Mouse (Mus musculus) C2C12 (cell line): ENCODE results near the gene Mtg2. TPM values are rescaled to one million over a fixed set of nuclear protein-coding genes. Genes with fewer than 3 reads are reported as not detected.

Experiments used
- H3K27me3 ChIP-seq: one replicate; pipeline ENCODE4 v1.6.1; 2011; ENCODE audit not compliant: control insufficient read depth, insufficient read depth, insufficient read length
- H3K36me3 ChIP-seq: one replicate; pipeline ENCODE4 v1.6.1; 2011; ENCODE audit not compliant: control insufficient read depth, insufficient read depth
- H3K4me3 ChIP-seq: one replicate; pipeline ENCODE4 v1.5.1; 2011; ENCODE audit warnings: mild to moderate bottlenecking, control low read depth; ENCODE audit not compliant: poor library complexity, insufficient read depth, severe bottlenecking
- H3K79me2 ChIP-seq: one replicate; pipeline ENCODE4 v1.6.1; 2011; ENCODE audit not compliant: control insufficient read depth, insufficient read depth
- H3K79me3 ChIP-seq: one replicate; pipeline ENCODE4 v1.6.1; 2011; ENCODE audit warnings: low read depth, control low read depth
- H3ac ChIP-seq: one replicate; pipeline ENCODE3; 2011; ENCODE audit warnings: low read depth; ENCODE audit not compliant: control insufficient read depth, insufficient read length
- CEBPB ChIP-seq: IDR thresholded peaks from one replicate; pipeline ENCODE4 v1.6.1; 2011; ENCODE audit warnings: low read depth, mild to moderate bottlenecking, control low read depth, moderate library complexity
- CTCF ChIP-seq: IDR thresholded peaks from one replicate; pipeline ENCODE4 v1.5.1; 2011; ENCODE audit not compliant: control insufficient read depth, insufficient read depth, insufficient read length
- FOSL1 ChIP-seq: IDR thresholded peaks from one replicate; pipeline ENCODE4 v1.8.0; 2011; ENCODE audit warnings: mild to moderate bottlenecking, low read length; ENCODE audit not compliant: poor library complexity, insufficient read depth, severe bottlenecking
- MAX ChIP-seq: IDR thresholded peaks from one replicate; pipeline ENCODE4 v1.6.1; 2011; ENCODE audit warnings: mild to moderate bottlenecking, control low read depth
- MYOD1 ChIP-seq: IDR thresholded peaks from one replicate; pipeline ENCODE4 v1.6.1; 2011; ENCODE audit warnings: low read depth; ENCODE audit not compliant: control insufficient read depth, insufficient read length
- MYOG ChIP-seq: IDR thresholded peaks from one replicate; pipeline ENCODE4 v1.6.1; 2011; ENCODE audit not compliant: control insufficient read depth, insufficient read length; ENCODE audit errors: extremely low read depth
- USF1 ChIP-seq: IDR thresholded peaks from one replicate; pipeline ENCODE4 v1.6.1; 2011; ENCODE audit warnings: low read depth, mild to moderate bottlenecking, control low read depth, moderate library complexity
- polyA plus RNA-seq: library from polyadenylated mRNA; unstranded; fragments of >200 nt; fragmentation: generic; extraction: Trizol; gene quantifications from one replicate; pipeline ENCODE4 v1.2.1, GENCODE M21; 2012; ENCODE audit warnings: missing spikeins

Mtg2 gene
- polyA plus RNA-seq, 1 experiment, result 18.0 TPM

GRCm38 (mm10) chr2:180105441-180106190, 35.2 kb downstream of the Mtg2 start:
- Histone ChIP-seq H3K27me3 (peaks cover 60% of the 10 kb centered on the region), H3K36me3 (no peaks in the 10 kb centered on the region), H3ac (no peak overlapping the region), H3K79me3 (no peaks in the 10 kb centered on the region), H3K79me2 (no peaks in the 10 kb centered on the region), H3K4me3 (no peak overlapping the region)
- TF ChIP-seq MAX, result no peak
- TF ChIP-seq CEBPB, result no peak
- no peak for TF ChIP-seq CTCF

DNA sequence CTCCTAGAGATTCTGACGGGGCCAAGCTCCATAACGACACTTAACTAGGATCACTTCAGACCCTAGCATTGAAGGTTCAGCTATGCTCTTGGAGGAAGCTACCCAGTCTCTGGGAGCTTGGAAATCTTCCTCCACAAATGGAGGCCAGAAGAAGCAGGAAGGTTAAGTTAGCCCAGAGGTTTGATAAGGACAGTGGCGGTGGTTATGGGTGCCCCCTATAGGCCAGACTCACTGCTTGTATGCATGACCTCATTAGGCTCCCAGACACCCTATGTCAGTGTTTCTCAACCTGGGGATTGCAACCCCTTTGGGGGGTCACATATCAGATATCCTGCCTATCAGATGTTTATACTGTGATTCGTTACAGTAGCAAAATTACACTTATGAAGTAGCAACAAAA, 36.7 kb downstream of the Mtg2 start:
- Histone ChIP-seq H3K79me2 (no peaks in the 10 kb centered on the region), H3K27me3 (peaks cover 50% of the 10 kb centered on the region), H3ac (no peak overlapping the region), H3K4me3 (no peak overlapping the region), H3K36me3 (no peaks in the 10 kb centered on the region), H3K79me3 (no peaks in the 10 kb centered on the region)
- no peak for TF ChIP-seq FOSL1
- no peak for TF ChIP-seq MYOG
- no peak for TF ChIP-seq USF1
- no peak for TF ChIP-seq MYOD1
- no peak for TF ChIP-seq CTCF
- TF ChIP-seq MAX, result no peak
- TF ChIP-seq CEBPB, result no peak

DNA sequence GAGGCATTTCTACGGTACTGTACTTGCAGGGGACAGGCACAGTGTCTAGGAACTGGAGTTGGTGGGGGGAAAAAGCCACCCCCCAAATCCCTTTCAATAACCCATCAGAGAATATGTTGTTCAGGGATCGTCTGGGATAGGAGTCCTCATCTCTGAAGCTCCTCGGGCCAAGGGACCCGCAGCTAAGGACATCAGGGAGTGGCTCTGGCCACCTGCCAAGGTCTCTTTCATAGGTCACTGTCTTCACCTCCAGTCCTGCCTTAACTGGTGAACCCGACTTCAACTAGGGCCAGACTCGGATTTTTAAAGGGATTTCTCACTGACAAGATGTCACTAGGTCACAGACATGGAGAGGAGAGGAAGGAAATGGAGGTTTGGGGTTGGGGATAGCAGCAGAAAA, 37.9 kb downstream of the Mtg2 start:
- H3K79me3 ChIP-seq, result no peaks in the 10 kb centered on the region
- H3K36me3 ChIP-seq, result no peaks in the 10 kb centered on the region
- no peak overlapping the region for H3ac ChIP-seq
- H3K79me2 ChIP-seq, result no peaks in the 10 kb centered on the region
- TF ChIP-seq CEBPB, result no peak
- no peak for TF ChIP-seq MYOG
- no peak for TF ChIP-seq MAX
- no peak for TF ChIP-seq USF1
- no peak for TF ChIP-seq FOSL1
- TF ChIP-seq CTCF, result no peak
- no peak for TF ChIP-seq MYOD1
- H3K4me3 ChIP-seq, result no peak overlapping the region
- peaks cover 38% of the 10 kb centered on the region for H3K27me3 ChIP-seq

- H3K4me3 ChIP-seq, result no peak overlapping the region
- H3K36me3 ChIP-seq, result no peaks in the 10 kb centered on the region
- no peaks in the 10 kb centered on the region for H3K79me3 ChIP-seq
- peaks cover 9% of the 10 kb centered on the region for H3K27me3 ChIP-seq
- TF ChIP-seq USF1 (no peak), MAX (no peak), CTCF (no peak), MYOD1 (no peak), FOSL1 (no peak), MYOG (no peak), CEBPB (no peak)
- H3K79me2 ChIP-seq, result no peaks in the 10 kb centered on the region
- peak overlapping the region; percentile 5 for H3ac ChIP-seq
These were observed 43.8 kb downstream of the Mtg2 start for GRCm38 (mm10) chr2:180113909-180114890.

GRCm38 (mm10) chr2:180115279-180115678, 44.9 kb downstream of the Mtg2 start:
- no peak overlapping the region for H3ac ChIP-seq
- no peaks in the 10 kb centered on the region for H3K79me3 ChIP-seq
- no peak overlapping the region for H3K4me3 ChIP-seq
- H3K36me3 ChIP-seq, result no peaks in the 10 kb centered on the region
- TF ChIP-seq MAX, result peak; percentile 36
- no peak for TF ChIP-seq MYOG
- H3K79me2 ChIP-seq, result no peaks in the 10 kb centered on the region
- H3K27me3 ChIP-seq, result peaks cover 5% of the 10 kb centered on the region

DNA sequence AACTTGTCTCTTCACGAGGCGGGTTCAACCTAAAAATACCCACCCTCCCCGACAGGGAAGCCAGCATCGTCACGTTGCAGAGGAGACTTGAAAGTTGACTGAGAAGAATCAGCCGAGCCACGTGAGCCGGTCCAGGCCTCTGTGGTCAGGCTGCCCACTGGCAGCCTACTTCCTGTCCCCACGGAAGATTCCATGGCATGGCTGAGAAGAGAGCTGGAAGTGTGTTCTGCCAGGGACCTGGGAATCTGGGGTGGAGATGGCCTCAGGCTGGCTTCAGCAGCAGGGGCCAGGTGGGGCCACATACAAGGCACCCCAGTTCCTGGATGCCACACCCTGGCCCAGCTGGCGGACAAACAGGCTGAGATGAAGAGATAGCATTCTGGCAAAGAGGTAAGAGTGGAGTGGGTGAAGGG, 45.7 kb downstream of the Mtg2 start:
- Histone ChIP-seq H3K79me2 (no peaks in the 10 kb centered on the region), H3K79me3 (no peaks in the 10 kb centered on the region), H3K27me3 (peaks cover 4% of the 10 kb centered on the region), H3K4me3 (no peak overlapping the region), H3K36me3 (no peaks in the 10 kb centered on the region), H3ac (no peak overlapping the region)
- TF ChIP-seq USF1 (peak; percentile 8), MYOD1 (no peak)
